Mouse (Mus musculus) retina, embryonic 14.5 days (tissue): ENCODE measurements around the gene Tsnax.
A peak's percentile ranks its signal among the peaks of the same experiment; 100 is the strongest.

Experiments
- DNase-seq: peaks from one replicate; pipeline ENCODE4 v3.0.0-alpha.2; 2015; ENCODE audit warnings: low spot score

Tsnax gene

GRCm38 (mm10) chr8:125043394-125043793 lies 30.6 kb downstream of the Tsnax start:
- DNase-seq = no peak

GRCm38 (mm10) chr8:125043935-125044334 lies 31.1 kb downstream of the Tsnax start:
- DNase-seq = no peak

GRCm38 (mm10) chr8:125045760-125046159 lies 33.0 kb downstream of the Tsnax start:
- DNase-seq = no peak

- DNase-seq = no peak
These were observed 36.4 kb downstream of the Tsnax start for GRCm38 (mm10) chr8:125049051-125049750.

- no peak for DNase-seq
These were observed 37.0 kb downstream of the Tsnax start for GRCm38 (mm10) chr8:125049826-125050225.

GRCm38 (mm10) chr8:125052026-125052425 lies 39.2 kb downstream of the Tsnax start:
- DNase-seq = peak; percentile 89

- peak; percentile 42 for DNase-seq
These were observed 41.0 kb downstream of the Tsnax start, which contains the start of gene Disc1 for GRCm38 (mm10) chr8:125053505-125054435. TSS of gene Disc1 (plus strand) at chr8:125054195.

GRCm38 (mm10) chr8:125054436-125054810 lies 41.6 kb downstream of the Tsnax start:
- peak; percentile 47 for DNase-seq

- DNase-seq = no peak
These were observed 48.1 kb downstream of the Tsnax start for GRCm38 (mm10) chr8:125060904-125061303.

GRCm38 (mm10) chr8:125065596-125065995 lies 52.8 kb downstream of the Tsnax start:
- DNase-seq = no peak

- DNase-seq = peak; percentile 75
These were observed 54.3 kb downstream of the Tsnax start for GRCm38 (mm10) chr8:125066913-125067595.

- no peak for DNase-seq
These were observed 54.8 kb downstream of the Tsnax start for GRCm38 (mm10) chr8:125067596-125067960.

- DNase-seq = no peak
These were observed 55.5 kb downstream of the Tsnax start for GRCm38 (mm10) chr8:125068146-125068905.

GRCm38 (mm10) chr8:125069304-125069703 lies 56.5 kb downstream of the Tsnax start:
- no peak for DNase-seq

GRCm38 (mm10) chr8:125069733-125070132 lies 56.9 kb downstream of the Tsnax start:
- DNase-seq = no peak

GRCm38 (mm10) chr8:125074141-125074540 lies 61.3 kb downstream of the Tsnax start:
- DNase-seq = no peak

GRCm38 (mm10) chr8:125074581-125074980 lies 61.8 kb downstream of the Tsnax start:
- no peak for DNase-seq

GRCm38 (mm10) chr8:125075389-125075788 lies 62.6 kb downstream of the Tsnax start:
- no peak for DNase-seq

GRCm38 (mm10) chr8:125077326-125077725 lies 64.5 kb downstream of the Tsnax start:
- DNase-seq = no peak

GRCm38 (mm10) chr8:125078771-125079384 lies 66.1 kb downstream of the Tsnax start:
- DNase-seq = peak; percentile 27
